In genomic region chr3:51814073-51814472, GRCm38 (mm10) we compare ENCODE assay signal across 15 mouse cellular contexts.
"Had no signal": no experiment of that assay in that cellular context is flagged by ENCODE, and none has a peak within 500 bp of the region (broad histone marks: within the 10 kb centered on the region; RNA-seq: fewer than 3 reads in every experiment).

No protein-coding gene starts in this region.

- H3K9me3 ChIP-seq: intestine, embryonic 15.5 days; kidney, embryonic 15.5 days; limb, embryonic 13.5 days; neural tube, embryonic 13.5 days had no signal

- ATAC-seq: intestine, embryonic 15.5 days; midbrain, embryonic 16.5 days had no signal

- H3K27me3 ChIP-seq: intestine, embryonic 15.5 days; kidney, embryonic 15.5 days; limb, embryonic 13.5 days; neural tube, embryonic 13.5 days had no signal

- DNase-seq: kidney, adult 18-20 months; kidney, postnatal 14 days; left cerebral cortex, postnatal 4 days; lung, adult 18-20 months; retina, postnatal 1 day; right cerebral cortex, postnatal 4 days; spleen, adult 18-20 months; thymus, adult 18-20 months; thymus, postnatal 14 days had no signal

- H3K36me3 ChIP-seq: intestine, embryonic 15.5 days; kidney, embryonic 15.5 days; limb, embryonic 13.5 days; neural tube, embryonic 13.5 days had no signal

- H3K9ac ChIP-seq: intestine, embryonic 15.5 days; kidney, embryonic 15.5 days; limb, embryonic 13.5 days; neural tube, embryonic 13.5 days had no signal

- H3K4me3 ChIP-seq: intestine, embryonic 15.5 days; kidney, embryonic 15.5 days; limb, embryonic 13.5 days; neural tube, embryonic 13.5 days had no signal

- H3K27ac ChIP-seq: intestine, embryonic 15.5 days; kidney, embryonic 15.5 days; limb, embryonic 13.5 days; neural tube, embryonic 13.5 days had no signal

- H3K4me1 ChIP-seq: intestine, embryonic 15.5 days; limb, embryonic 13.5 days had no signal

- H3K4me2 ChIP-seq: intestine, embryonic 15.5 days; kidney, embryonic 15.5 days; limb, embryonic 13.5 days; midbrain, embryonic 11.5 days; neural tube, embryonic 13.5 days had no signal
